Mouse (Mus musculus) liver, embryonic 11.5 days (tissue): ENCODE results near the gene Cd5. TPM values are rescaled to one million over a fixed set of nuclear protein-coding genes. Genes with fewer than 3 reads are reported as not detected.

Source experiments
- ATAC-seq: fragments of 200-750 bp; cut with Nextera tagmentation; replicated peaks from 2 replicates; pipeline ENCODE4 v1.8.0; 2017; ENCODE audit warnings: moderate number of reproducible peaks, mild to moderate bottlenecking, moderate TSS enrichment, moderate library complexity; ENCODE audit not compliant: low FRiP score
- DNase-seq: peaks from one replicate; pipeline ENCODE4 v3.0.0-alpha.2; 2017; ENCODE audit warnings: low spot score
- H3K27ac ChIP-seq: fragments of 300-500 bp; sonication (generic); 2 replicates; pipeline ENCODE4 v1.5.1; 2014; ENCODE audit warnings: mild to moderate bottlenecking, low read depth, low read length, control low read depth
- H3K27me3 ChIP-seq: fragments of 300-500 bp; sonication (generic); replicated peaks from 2 replicates; pipeline ENCODE4 v1.6.1; 2014; ENCODE audit warnings: low read length, mixed read lengths; ENCODE audit not compliant: control insufficient read depth, insufficient read depth
- H3K36me3 ChIP-seq: fragments of 300-500 bp; sonication (generic); 2 replicates; pipeline ENCODE4 v1.6.1; 2014; ENCODE audit warnings: mild to moderate bottlenecking, low read length, moderate library complexity, mixed read lengths; ENCODE audit not compliant: control insufficient read depth, insufficient read depth
- H3K4me1 ChIP-seq: fragments of 300-500 bp; sonication (generic); replicated peaks from 2 replicates; pipeline ENCODE4 v1.6.1; 2014; ENCODE audit warnings: low read length, mixed read lengths; ENCODE audit not compliant: control insufficient read depth, insufficient read depth
- H3K4me2 ChIP-seq: fragments of 300-500 bp; sonication (generic); 2 replicates; pipeline ENCODE4 v1.6.1; 2014; ENCODE audit warnings: mild to moderate bottlenecking, control low read depth, moderate library complexity
- H3K4me3 ChIP-seq: fragments of 300-500 bp; sonication (generic); 2 replicates; pipeline ENCODE4 v1.5.1; 2014; ENCODE audit warnings: low read depth, low read length, control low read depth
- H3K9ac ChIP-seq: fragments of 300-500 bp; sonication (generic); 2 replicates; pipeline ENCODE4 v1.6.1; 2014; ENCODE audit warnings: low read depth, low read length, control low read depth
- H3K9me3 ChIP-seq: fragments of 300-500 bp; sonication (generic); 2 replicates; pipeline ENCODE4 v1.6.1; 2016; ENCODE audit warnings: low read length, inconsistent platforms, mixed read lengths; ENCODE audit not compliant: control insufficient read depth
- WGBS: fragments of 180-500 bp; shearing (Covaris S2); extraction: QIAGEN DNeasy Blood & Tissue Kit; methylation state at CpG from one replicate; pipeline ENCODE4 v1.1.7; 2014; 5-methylcytosine and 5-hydroxymethylcytosine counted together
- polyA plus RNA-seq: library from polyadenylated mRNA; unstranded; fragments of >200 nt; fragmentation: Nextera tagmentation; extraction: Ambion mirVana; gene quantifications from 2 replicates; pipeline ENCODE4 v1.2.1, GENCODE M21; 2014

Cd5 gene
- polyA plus RNA-seq, 1 experiment from 2014 or later, result not detected

DNA sequence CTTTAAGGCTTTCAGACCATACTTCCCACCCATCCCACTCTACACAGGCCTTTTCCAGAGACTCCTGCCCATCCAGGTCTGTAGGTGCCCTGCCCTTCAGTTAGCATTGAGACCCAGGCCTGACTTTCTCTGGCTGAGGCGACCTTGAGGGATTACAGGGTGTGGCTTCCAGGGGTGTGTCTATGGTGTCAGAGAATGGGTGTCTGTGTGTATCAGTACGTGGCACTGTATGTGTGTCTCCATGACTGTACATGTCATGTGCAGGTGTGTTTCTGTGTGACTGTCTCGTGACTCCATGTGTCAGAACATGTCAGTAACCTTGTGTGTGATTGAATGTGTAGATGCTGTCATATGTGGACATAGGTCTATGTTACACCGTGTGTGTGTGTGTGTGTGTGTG lies 67.5 kb downstream of the Cd5 start:
- Histone ChIP-seq H3K36me3 (no peaks in the 10 kb centered on the region), H3K4me3 (no peak overlapping the region), H3K27ac (no peak overlapping the region), H3K27me3 (no peaks in the 10 kb centered on the region), H3K4me1 (peaks cover 6% of the 10 kb centered on the region), H3K9ac (0 out of 2 replicates have a peak overlapping the region, but pooled peaks have one; percentile 12), H3K4me2 (no peak overlapping the region), H3K9me3 (no peaks in the 10 kb centered on the region)
- DNase-seq, result no peak
- ATAC-seq, result peak; percentile 47; the same call in 1 of the 2 replicates
- WGBS, result 78% methylated on average over 4 of the region's 4 CpGs

Other genes with a start within 250 kb of the Cd5 start
- 42.6 and 44.8 TPM in 2 replicates for gene Cpsf7, start 213.7 kb downstream of the Cd5 start, polyA plus RNA-seq
- gene Sdhaf2, start 212.9 kb downstream of the Cd5 start, polyA plus RNA-seq, result 60.4 and 63.0 TPM in 2 replicates
- gene Tmem216, start 182.8 kb downstream of the Cd5 start, polyA plus RNA-seq, result 33.7 and 35.9 TPM in 2 replicates
- gene Cyb561a3, start 161.8 kb downstream of the Cd5 start, polyA plus RNA-seq, result 14.9 and 18.5 TPM in 2 replicates
- gene Tmem138, start 161.6 kb downstream of the Cd5 start, polyA plus RNA-seq, result 32.6 and 33.3 TPM in 2 replicates
- gene Ddb1, start 133.7 kb downstream of the Cd5 start, polyA plus RNA-seq, result 311 and 347 TPM in 2 replicates
- 16.1 and 16.2 TPM in 2 replicates for gene Tkfc, start 133.3 kb downstream of the Cd5 start, polyA plus RNA-seq
- 7.8 and 10.4 TPM in 2 replicates for gene Vwce, start 104.8 kb downstream of the Cd5 start, polyA plus RNA-seq
- gene Pga5, start 60.9 kb downstream of the Cd5 start, polyA plus RNA-seq, result not detected in 2 replicates
- 23.2 TPM in 2 replicates for gene Vps37c, start 50.3 kb downstream of the Cd5 start, polyA plus RNA-seq
- gene Cd6, start 91.1 kb upstream of the Cd5 start, polyA plus RNA-seq, result not detected in 2 replicates
- gene Slc15a3, start 100.7 kb upstream of the Cd5 start, polyA plus RNA-seq, result 1.1 and 1.2 TPM in 2 replicates
- gene Tmem132a, start 130.9 kb upstream of the Cd5 start, polyA plus RNA-seq, result 27.2 and 27.7 TPM in 2 replicates
- 42.7 and 45.4 TPM in 2 replicates for gene Tmem109, start 143.0 kb upstream of the Cd5 start, polyA plus RNA-seq
- gene Prpf19, start 156.2 kb upstream of the Cd5 start, polyA plus RNA-seq, result 45.7 and 46.8 TPM in 2 replicates
- not detected in 2 replicates for gene Zp1, start 181.6 kb upstream of the Cd5 start, polyA plus RNA-seq
- not detected in 2 replicates for gene Ptgdr2, start 198.2 kb upstream of the Cd5 start, polyA plus RNA-seq
- 46.0 TPM in 2 replicates for gene Ccdc86, start 210.3 kb upstream of the Cd5 start, polyA plus RNA-seq
- not detected in 2 replicates for gene Ms4a10, start 235.7 kb upstream of the Cd5 start, polyA plus RNA-seq